Mouse (Mus musculus) kidney, postnatal 25 days (tissue): Measurements from ENCODE around the gene Usp45.
"Not testable (repeated sequence)": the region's sequence is repeated elsewhere in the genome, so short reads cannot be mapped to it uniquely, and the experiment has no call there.

ENCODE experiments used
- DNase-seq, 2 experiments: peaks; one replicate each; pipeline ENCODE4 v3.0.0; 2021; ENCODE audit warnings: mixed read lengths in 2 of 2

Usp45 gene

DNA sequence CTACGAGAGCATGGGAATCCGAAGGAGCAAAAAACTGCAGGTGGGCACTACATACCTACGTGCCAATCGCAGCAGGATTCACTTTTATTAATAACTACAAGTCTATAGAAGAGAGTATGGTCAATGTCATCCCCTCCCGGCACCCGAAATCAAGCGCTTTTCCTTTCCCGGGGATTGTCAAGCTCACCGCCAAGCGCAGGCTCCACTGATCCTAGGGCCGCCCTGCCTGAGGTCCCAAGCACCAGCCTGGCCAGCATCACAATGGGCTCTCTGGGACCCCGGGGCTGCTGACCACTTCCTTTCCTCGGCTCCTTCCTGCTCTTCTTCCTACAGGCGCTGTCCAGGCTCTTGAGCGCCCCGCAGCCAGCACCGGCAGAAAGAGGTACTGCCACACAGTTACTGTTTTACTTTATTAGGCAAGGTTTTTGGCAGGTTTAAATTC lies at the start of gene Usp45, which contains the start of gene Tstd3:
Gene Usp45, plus strand, starts transcription at position 294 of the 442 bp plus-strand sequence.
Gene Tstd3, minus strand, starts transcription at position 350 of the 442 bp plus-strand sequence.
- peak; percentile 86 for DNase-seq

DNA sequence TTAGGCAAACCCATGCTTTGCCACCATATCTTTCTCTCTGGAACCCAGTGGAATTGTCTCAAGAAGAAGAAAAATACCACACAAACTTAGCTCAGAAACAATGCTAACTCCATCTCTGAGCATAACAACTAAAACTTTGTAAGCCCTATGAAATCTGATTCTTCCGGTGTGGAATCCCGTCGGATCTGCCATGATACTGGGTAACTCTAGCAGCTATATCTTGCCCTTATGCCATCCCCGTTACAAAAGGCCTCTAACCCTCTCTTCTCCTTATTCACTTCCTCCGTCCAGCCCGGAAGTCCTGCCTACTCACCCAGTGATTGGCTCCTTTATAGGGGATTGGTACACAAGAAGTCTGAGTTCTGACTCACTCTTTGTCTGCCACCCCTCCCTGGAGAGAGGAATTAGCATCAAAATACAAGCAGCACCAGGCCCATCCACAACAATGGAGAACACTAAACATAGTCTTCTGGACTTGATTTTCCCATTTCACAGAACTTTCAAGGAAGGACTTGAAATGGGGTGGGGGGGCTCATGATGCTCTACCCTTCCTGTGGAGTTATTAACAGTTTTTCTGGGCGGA lies 44.1 kb upstream of the Usp45 start:
- DNase-seq, result no peak

DNA sequence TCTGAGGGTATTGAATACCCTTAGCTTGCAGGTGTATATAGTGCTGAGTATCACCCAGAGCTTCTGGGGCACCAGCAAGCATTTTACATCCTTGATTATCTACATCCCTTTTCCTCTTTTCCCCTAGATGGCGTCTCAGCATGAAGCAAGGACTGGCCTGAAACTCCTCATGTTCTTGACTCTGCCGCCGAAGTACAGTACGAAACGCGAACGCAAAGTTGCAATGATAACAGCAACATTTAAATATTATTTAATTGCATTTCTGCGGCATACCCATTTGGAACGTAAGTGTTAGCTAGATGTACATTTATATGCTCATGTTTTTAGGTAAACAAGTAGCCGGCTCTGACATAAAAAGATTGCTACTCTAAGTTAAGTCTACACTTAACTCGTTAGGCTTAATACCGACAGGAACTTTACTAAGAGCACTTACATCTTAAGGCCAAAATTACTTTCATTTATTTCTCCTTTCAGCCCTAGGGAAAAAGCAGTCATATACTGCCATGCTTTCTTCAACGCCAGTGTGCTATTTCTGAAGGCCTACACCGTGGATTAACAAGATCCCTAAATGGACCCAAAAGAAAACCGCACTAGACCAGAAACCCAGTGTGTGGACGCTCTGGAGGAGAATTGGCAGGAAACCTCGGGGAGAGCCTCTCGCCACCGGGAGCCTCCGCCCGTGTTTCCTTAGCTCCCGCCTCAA lies 39.9 kb upstream of the Usp45 start:
- peak; percentile 45 for DNase-seq

DNA sequence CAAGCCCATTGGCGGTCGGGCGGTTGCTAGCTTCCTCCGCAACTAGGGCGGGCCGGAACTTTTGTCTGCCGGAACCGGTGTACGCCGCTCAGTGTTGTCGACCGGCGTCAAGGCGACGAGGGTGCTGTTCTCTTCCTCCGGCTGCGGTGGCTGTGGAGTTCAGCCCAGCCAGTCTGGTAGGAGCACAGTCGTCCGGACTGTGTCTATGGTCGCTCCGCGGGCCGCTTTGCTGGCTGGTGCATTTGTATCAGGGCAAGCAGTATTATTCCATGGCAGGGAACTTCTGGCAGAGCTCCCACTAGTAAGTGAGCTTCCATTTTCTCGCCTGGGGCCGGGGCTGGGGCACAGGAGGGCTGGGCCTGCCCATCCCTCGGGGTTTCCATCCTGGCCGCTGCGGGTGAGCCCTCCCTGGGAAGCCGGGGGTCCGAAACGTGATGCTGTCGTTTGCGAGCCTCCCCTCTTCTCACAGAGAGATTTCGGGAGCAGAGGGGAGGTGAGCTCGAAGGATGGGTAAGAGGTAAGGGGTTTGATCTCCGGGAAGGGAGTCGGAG lies 39.3 kb upstream of the Usp45 start, which contains the start of gene Ccnc:
Gene Ccnc, plus strand, starts transcription at position 87 of the 551 bp plus-strand sequence.
- peak; percentile 90 to 96 for DNase-seq

DNA sequence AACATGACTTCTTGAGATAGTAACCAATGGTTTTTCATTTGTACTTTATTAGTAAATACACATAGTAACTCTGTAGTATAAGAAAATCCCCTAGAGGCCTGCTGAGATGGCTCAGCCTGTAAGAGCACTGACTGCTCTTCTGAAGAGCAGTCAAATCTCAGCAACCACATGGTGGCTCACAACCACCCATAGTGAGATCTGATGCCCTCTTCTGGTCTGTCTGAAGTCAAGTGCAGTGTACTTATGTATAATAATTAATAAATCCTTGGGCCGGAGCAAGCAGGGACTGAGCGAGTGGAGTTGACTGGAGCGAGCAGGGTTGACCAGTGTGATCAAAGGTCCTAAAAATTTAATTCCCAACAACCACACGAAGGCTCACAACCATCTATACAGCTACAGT lies 27.8 kb upstream of the Usp45 start:
- peak; percentile 14 to 42 for DNase-seq

DNA sequence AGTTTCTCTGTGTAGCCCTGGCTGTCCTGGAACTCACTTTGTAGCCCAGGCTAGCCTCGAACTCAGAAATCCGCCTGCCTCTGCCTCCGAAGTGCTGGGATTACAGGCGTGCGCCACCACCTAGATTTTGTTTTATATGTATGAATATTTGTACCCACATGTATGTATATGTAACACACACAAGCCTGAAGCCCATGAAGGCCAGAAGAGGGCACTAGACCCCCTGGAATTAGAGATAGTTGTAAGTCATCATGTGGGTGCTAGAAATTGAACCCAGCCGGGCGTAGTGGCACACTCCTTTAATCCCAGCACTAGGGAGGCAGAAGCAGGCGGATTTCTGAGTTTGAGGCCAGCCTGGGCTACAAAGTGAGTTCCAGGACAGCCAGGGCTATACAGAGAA lies 22.8 kb upstream of the Usp45 start:
- DNase-seq, result not testable (repeated sequence)

DNA sequence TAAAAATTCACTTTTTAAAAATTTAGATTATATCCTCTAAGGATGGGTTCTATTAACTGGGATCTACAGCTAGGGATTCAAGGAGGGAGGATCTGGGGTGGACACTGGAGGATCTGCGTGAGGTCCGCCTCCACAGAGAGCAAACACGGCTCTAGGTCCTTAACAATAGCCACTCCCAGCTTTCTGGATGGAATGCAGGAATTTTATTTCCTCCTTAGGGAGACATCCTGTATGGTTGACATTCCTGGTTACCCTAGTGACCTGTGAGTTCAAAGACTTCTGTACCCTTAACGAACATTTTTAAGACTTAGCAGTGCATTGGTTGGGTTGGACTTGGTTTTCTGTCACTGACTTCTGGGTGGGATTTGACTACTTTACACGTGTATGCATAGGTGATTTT lies 21.2 kb upstream of the Usp45 start:
- no peak for DNase-seq

DNA sequence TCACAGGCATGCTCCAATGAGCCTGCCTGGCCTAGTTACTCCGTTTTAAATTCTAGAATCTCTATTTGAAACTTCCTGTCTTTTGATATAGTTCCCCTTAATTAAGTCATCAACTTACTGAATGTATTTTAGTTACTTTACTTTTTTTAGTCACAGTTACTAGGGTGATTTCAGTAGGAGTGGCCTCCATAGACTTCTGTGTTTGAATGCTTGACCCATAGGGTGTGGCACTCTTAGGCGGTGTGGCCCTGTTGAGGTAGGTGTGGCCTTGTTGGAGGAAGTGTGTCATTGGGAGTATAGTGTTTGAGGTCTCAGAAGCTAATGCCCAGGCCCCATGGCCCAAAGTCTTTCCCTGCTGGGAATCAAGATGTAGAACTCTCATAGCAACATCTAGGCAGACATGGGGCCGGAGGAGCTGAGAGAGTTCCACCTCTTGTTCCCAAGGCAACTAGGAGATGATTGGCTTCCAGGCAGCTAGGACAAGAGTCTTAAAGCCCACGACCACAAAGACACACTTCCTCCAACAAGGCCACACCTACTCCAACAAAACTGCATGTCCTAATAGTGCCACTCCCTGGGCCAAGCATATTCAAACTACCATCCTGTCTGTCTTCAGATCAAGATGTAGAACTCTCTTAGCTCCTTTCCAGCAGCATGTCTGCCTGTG lies 11.7 kb upstream of the Usp45 start:
- DNase-seq, result no peak

DNA sequence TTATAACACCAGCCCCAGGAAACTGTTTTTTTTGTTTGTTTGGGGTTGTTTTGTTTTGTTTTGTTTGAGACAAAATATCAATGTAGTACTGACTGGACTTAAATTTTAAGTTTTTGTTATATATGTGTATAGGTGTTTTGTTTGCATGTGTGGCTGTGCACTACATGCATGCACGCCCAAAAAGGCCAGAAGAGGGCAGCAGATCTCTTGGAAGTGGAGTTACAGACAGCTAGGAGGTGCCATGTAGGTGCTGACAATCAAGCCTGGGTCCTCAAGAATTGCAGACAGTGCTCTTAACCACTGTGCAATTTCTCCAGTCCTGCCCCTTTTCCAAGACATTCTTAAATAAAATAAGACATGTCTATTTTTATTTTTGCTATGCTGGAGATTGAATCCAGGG lies 8.1 kb upstream of the Usp45 start:
- DNase-seq, result no peak

DNA sequence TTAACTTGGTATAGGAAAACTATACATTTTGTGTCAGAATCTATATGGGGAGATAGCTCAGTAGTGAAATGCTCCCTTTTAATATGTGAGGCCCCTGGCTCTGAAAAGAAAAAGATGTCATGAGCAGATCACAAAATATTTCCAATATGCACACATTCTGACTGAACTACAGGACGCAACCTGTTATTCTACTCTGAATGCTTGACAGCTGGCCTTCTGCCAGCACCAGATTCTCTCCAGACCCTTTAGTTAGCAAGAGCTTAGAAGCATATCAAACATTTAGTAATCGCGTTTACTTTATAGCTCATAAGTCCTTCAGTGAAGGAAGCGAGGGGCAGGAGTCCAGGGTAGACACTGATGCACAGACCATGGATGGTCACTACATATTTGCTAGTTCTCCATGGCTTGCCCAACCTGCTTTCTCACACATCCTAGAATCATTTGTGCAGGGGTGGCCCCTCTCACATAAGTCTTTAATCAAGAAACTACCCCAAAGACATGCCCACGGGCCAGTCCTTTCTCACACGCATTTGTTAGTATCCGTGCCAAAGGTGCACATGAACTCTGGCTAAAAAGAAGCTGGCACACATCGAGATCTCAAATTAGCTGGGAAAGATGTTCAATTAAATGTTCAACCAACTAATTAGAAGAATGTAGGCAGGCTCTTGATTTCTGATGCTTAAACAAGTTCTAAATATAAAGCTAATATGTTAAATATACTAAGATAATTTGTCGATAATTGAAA lies 5.4 kb upstream of the Usp45 start:
- no peak for DNase-seq

DNA sequence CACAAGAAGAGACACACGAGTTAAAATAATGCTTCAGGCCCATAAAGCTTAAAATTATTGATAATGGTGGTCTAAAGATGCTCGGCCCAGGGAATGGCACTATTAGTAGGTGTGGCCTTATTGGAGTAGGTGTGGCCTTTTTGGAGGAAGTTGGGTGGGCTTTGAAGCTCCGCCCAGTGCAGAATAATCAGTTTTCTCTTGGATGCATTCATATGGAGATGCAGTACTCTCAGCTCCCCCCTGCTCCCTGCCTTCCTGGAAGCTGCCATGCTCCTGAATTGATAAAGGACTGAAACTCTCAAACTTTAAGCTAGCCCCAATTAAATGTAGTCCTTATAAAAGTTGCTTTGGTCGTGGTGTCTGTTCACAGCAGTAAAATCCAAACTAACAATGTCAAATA lies 3.1 kb upstream of the Usp45 start:
- DNase-seq, result no peak

DNA sequence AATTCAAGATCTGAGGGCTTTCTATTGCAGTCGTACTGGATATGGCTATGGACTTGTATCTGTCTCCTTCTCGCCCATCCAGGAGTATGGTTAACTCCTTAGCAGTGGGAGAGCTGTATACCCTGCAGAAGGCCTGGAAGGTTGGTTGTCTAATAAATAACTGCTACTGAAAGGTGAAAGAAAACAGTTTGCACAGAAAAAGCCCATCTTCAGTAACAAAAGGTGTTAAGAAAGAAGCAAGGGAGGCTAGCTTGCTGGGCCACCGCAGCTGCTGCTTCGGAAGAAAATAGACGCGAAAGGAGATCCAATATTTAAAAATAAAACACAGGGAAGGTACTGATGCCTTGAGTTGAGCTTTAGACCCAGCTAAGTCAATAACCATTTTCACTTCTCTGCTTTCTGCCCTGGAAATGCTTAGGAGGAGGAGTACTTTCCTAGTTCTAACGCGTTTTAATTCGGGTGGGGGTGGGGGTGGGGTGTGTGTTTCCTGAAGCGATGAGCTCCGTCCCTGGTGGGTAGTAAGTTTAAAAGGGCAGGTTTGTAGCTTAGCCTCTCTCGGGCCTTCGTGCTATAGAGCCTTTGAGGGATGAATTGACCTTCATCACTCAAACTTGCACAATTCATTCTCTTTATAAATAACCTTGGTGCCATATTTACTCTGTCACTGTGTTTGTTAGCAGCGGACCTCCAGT lies 639 bp upstream of the Usp45 start:
- no peak for DNase-seq

DNA sequence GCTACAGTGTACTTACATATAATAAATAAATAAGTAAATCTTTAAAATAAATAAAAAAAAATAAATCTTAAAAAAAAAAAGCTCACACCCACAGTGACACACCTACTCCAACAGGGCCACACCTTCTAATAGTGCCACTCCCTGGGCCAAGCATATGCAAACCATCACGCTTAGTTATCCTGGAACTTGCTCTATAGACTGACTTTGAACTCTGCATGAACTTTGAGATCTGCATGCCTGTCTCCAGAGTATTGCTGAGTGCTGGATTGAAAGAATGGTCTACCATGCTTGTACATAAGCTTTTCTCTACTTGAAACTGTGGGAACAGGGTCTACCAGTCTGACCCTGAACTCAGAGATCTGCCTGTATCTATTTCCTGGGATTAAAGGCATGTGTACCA lies 4.1 kb downstream of the Usp45 start:
- no peak for DNase-seq

DNA sequence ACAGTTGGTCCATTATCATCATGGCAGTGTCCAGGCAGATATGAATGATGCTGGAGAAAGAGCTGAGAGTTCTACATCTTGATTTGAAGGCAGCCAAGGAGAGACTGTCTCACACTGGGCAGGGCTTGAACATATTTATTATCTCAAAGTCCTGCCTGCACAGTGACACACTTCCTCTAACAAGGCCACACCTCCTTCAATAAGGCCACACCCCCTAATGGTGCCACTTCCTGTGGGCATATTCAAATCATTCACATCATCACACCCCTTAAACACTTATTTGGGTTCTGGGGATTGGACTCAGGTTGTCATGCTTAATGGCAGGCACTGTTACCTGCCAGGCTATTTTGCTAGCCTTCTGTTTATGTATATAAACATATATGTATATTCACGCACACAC lies 5.3 kb downstream of the Usp45 start:
- no peak for DNase-seq

DNA sequence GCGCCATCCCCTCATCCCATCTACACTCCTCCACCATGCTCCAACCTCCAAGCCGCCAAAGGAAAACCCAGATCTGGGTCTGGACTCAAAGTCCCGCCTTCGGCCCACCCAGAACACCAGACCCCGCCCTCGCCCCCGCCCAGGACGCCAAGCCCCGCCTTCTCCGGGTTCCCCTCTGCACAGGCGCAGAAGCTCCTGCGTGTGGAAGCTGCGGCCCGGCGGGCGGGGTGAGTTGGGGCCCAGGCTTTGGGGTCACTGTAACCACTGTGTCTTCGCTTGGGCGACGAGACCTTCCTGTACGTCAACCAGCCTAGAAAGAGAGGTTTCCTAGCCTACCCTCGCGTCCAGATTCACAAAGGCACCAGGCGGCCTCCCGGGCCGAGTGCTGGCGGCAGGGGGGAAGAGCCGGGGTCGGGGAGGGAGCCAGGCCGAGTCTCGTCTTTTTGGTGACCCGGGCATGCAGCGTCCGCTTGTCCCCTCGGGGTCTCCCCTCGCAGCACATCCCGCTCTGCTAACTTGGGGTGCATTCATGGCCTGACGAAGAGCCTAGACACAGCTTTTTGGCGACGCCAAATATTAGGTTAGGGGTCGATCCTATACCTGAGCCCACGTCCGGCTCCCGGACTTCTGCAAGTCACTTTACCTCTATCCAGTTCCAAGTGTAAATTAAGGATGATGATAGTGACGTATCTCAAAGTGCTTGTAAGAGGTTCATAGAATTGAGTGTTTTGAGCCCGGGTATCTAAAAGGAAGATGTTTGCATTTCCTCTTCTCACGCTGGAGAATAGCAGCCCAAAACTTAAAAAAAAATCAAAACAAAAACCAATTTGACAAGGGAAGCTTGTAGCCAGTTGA lies 9.4 kb downstream of the Usp45 start:
- DNase-seq, result peak; percentile 93 to 95

DNA sequence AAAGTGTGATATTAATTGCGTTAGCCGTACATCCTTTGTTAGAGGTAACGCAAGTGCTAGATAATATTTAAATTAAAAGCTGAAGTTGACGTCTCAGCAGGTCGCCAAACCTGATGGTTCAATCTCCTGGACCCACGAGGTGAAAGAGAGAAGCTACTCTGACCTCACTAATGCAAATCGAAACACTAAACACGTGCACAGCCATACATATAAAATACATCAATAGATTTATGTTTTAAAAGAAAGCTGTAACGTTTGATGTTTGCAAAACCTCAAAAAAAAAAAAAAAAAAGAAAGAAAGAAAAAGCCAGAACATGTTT lies 9.9 kb downstream of the Usp45 start:
- no peak for DNase-seq

DNA sequence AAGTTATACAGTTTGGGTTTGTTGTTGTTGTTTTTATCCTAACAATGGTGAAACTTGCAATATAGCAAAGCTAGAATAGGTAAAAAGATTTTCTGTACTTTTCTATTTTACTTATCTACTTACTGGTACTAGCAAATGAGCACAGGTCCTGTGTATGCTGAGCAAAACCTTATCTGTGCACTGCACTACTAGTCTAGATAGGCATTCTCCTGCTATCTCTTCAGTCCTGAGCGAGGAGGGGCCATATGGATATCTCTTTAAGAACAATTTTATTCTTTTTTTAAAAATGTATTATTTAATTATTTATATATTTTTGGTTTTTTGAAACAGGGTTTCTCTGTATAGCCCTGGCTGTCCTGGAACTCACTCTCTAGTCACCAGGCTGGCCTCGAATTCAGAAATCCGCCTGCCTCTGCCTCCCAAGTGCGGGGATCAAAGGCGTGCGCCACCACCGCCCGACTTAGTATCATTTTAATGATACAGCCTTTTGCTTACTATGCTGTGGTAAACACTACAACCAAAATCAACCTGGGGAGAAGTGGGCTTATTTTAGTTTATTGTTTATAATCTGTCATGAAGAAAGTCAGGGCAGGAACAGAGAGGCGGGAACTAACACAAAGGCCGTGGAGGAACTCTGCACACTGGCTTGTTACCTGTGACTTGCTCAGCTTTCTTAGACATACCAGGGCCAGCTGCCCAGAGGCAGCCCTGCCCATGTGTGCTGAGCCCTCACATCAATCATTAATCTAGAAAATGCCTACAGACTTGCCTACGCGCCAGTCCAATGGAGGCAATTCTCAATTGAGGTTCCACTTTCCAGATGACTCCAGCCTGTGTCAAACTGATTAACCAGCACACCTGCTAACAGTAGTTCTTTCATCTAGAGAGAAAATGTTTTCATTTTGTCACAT lies 14.1 kb downstream of the Usp45 start:
- peak; percentile 25 to 75 for DNase-seq

DNA sequence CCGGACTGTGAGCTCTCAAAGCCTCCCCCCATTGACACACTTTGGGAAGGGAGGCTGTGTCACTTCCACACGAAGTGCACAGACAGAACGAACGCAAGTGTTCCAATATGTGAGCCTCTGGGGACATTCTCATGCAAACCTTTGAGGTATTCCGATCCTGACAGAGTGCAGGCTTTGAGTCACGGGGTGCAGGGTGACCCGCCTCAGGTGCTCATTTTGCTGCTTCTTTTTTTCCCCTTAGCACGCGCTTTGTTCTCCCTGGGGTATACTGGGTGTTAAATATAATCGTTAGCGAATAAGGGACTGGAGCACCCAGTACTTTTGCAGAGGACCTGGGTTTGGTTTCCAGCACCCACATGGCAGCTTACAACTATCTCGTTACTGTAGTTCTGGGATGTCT lies 19.3 kb downstream of the Usp45 start:
- DNase-seq, result no peak

DNA sequence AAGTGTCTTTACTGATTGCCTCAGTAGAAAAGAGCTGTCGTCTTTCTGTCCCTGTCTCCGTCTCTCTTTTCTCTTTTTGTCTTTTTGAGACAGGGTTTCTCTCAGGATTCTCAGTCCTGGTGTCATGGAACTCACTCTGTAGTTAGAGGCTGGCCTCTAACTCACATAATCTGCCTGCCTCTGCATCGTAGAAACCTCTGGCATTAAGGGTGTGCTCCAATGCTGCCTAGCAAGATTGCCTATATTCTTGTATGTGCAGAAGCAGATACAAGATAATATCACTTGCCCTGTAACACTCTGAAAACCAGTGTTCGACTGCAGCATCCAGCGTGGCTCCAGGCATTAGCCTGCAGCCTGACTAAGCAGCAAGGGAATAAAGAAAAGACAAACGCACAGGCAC lies 21.9 kb downstream of the Usp45 start:
- DNase-seq, result no peak

DNA sequence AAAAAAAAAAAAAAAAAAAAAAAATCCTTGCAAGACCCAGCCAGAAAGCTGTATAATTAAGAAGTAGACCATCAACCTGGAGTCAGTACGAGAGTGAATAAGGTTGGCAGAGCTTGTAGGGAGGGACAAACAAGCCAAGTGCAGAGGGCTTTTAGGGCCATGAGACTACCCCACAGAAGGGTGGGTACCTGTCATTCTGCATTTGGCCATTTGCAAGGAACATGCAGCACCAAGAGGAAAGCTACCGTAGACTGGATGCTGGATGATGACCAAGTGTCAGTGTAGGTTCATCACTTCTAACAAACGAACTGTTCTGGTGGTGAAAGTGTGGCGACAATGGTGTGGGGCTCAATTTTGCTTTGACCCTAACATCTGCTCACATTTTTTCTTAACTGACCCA lies 22.9 kb downstream of the Usp45 start:
- no peak for DNase-seq
